Mouse (Mus musculus) megakaryocyte, embryonic 14.5 days (primary cell): Measurements from ENCODE around the gene Fry.

Experiments used
- FLI1 ChIP-seq: IDR thresholded peaks from 2 replicates; pipeline ENCODE4 v1.6.1; 2012; ENCODE audit warnings: low read length, inconsistent platforms, mixed read lengths
- GATA1 ChIP-seq: IDR thresholded peaks from 3 replicates; pipeline ENCODE4 v1.6.1; 2012; ENCODE audit warnings: mixed read lengths, low read length, inconsistent platforms, borderline replicate concordance

- TF ChIP-seq FLI1 (no peak), GATA1 (no peak)
These were observed 37.8 kb downstream of the Fry start for GRCm38 (mm10) chr5:150156063-150156786.
